Mouse (Mus musculus) midbrain, embryonic 13.5 days (tissue): ENCODE results near the gene Micu2. TPM values are rescaled to one million over a fixed set of nuclear protein-coding genes. Genes with fewer than 3 reads are reported as not detected.

Experiments
- ATAC-seq: fragments of 200-750 bp; cut with Nextera tagmentation; 2 replicates; pipeline ENCODE4 v1.8.0; 2017; ENCODE audit warnings: mild to moderate bottlenecking, moderate TSS enrichment, moderate library complexity
- H3K27ac ChIP-seq: fragments of 300-500 bp; sonication (generic); 2 replicates; pipeline ENCODE4 v1.5.1; 2015; ENCODE audit warnings: inconsistent platforms, mild to moderate bottlenecking, moderate library complexity
- H3K27me3 ChIP-seq: fragments of 300-500 bp; sonication (generic); 2 replicates; pipeline ENCODE4 v1.6.1; 2015; ENCODE audit warnings: mild to moderate bottlenecking, inconsistent platforms
- H3K36me3 ChIP-seq: fragments of 300-500 bp; sonication (generic); 2 replicates; pipeline ENCODE4 v1.6.1; 2015; ENCODE audit warnings: mild to moderate bottlenecking, inconsistent platforms
- H3K4me1 ChIP-seq: fragments of 300-500 bp; sonication (generic); replicated peaks from 2 replicates; pipeline ENCODE4 v1.6.1; 2015; ENCODE audit warnings: inconsistent platforms
- H3K4me2 ChIP-seq: fragments of 300-500 bp; sonication (generic); replicated peaks from 2 replicates; pipeline ENCODE4 v1.6.1; 2015; ENCODE audit warnings: moderate library complexity, mild to moderate bottlenecking, inconsistent platforms
- H3K4me3 ChIP-seq: fragments of 300-500 bp; sonication (generic); replicated peaks from 2 replicates; pipeline ENCODE4 v1.5.1; 2015; ENCODE audit warnings: mild to moderate bottlenecking, inconsistent platforms
- H3K9ac ChIP-seq: fragments of 300-500 bp; sonication (generic); replicated peaks from 2 replicates; pipeline ENCODE4 v1.6.1; 2015; ENCODE audit warnings: mild to moderate bottlenecking, inconsistent platforms
- H3K9me3 ChIP-seq: fragments of 300-500 bp; sonication (generic); 2 replicates; pipeline ENCODE4 v1.6.1; 2016; ENCODE audit warnings: mild to moderate bottlenecking, inconsistent platforms
- WGBS: fragments of 180-500 bp; shearing (Covaris S2); methylation state at CpG from one replicate; pipeline ENCODE4 v1.1.7; 2015; 5-methylcytosine and 5-hydroxymethylcytosine counted together
- polyA plus RNA-seq: library from polyadenylated mRNA; unstranded; fragments of >200 nt; fragmentation: Nextera tagmentation; extraction: Ambion mirVana; gene quantifications from 2 replicates; pipeline ENCODE4 v1.2.1, GENCODE M21; 2015

The Micu2 gene
- polyA plus RNA-seq, 1 experiment from 2014 or later = 67.0 TPM

GRCm38 (mm10) chr14:57985780-57986179 lies 13.3 kb downstream of the Micu2 start:
- no peak for ATAC-seq
- Histone ChIP-seq H3K9ac (no peak overlapping the region), H3K4me1 (peaks cover 12% of the 10 kb centered on the region), H3K4me2 (no peak overlapping the region), H3K27me3 (no peaks in the 10 kb centered on the region), H3K27ac (no peak overlapping the region), H3K9me3 (peaks cover 12% of the 10 kb centered on the region; the same call in 1 of the 2 replicates), H3K36me3 (peaks cover 37% of the 10 kb centered on the region), H3K4me3 (no peak overlapping the region)
- WGBS = 78% methylated on average over 2 of the region's 2 CpGs

GRCm38 (mm10) chr14:57982450-57982849 lies 16.6 kb downstream of the Micu2 start:
- Histone ChIP-seq H3K27me3 (no peaks in the 10 kb centered on the region), H3K36me3 (peaks cover 8% of the 10 kb centered on the region), H3K27ac (no peak overlapping the region), H3K9me3 (no peaks in the 10 kb centered on the region), H3K4me1 (peaks cover 15% of the 10 kb centered on the region), H3K9ac (no peak overlapping the region), H3K4me2 (peak overlapping the region; percentile 43), H3K4me3 (no peak overlapping the region)
- ATAC-seq = no peak
- 11% methylated on average over 7 of the region's 7 CpGs for WGBS

- peaks cover 2% of the 10 kb centered on the region; the same call in 1 of the 2 replicates for H3K36me3 ChIP-seq
- no peak overlapping the region for H3K4me3 ChIP-seq
- H3K27me3 ChIP-seq = no peaks in the 10 kb centered on the region
- H3K27ac ChIP-seq = no peak overlapping the region
- H3K9me3 ChIP-seq = no peaks in the 10 kb centered on the region
- H3K9ac ChIP-seq = peak overlapping the region; percentile 46; the same call in 1 of the 2 replicates
- peak; percentile 92 for ATAC-seq
- 25% methylated on average over 14 of the region's 14 CpGs for WGBS
- peaks cover 15% of the 10 kb centered on the region for H3K4me1 ChIP-seq
- peak overlapping the region; percentile 43 for H3K4me2 ChIP-seq
Measured at GRCm38 (mm10) chr14:57981720-57982418, 17.2 kb downstream of the Micu2 start.

- Histone ChIP-seq H3K9ac (no peak overlapping the region), H3K27me3 (no peaks in the 10 kb centered on the region), H3K4me2 (no peak overlapping the region), H3K4me1 (peaks cover 15% of the 10 kb centered on the region), H3K4me3 (no peak overlapping the region), H3K27ac (no peak overlapping the region), H3K9me3 (no peaks in the 10 kb centered on the region), H3K36me3 (no peaks in the 10 kb centered on the region)
- 82% methylated on average over 8 of the region's 8 CpGs for whole genome bisulfite sequencing
- no peak for ATAC-seq
Measured at GRCm38 (mm10) chr14:57980776-57981175, 18.3 kb downstream of the Micu2 start.

- H3K27ac ChIP-seq = no peak overlapping the region
- no peaks in the 10 kb centered on the region for H3K36me3 ChIP-seq
- ATAC-seq = no peak
- H3K9me3 ChIP-seq = no peaks in the 10 kb centered on the region
- H3K4me1 ChIP-seq = peaks cover 15% of the 10 kb centered on the region
- WGBS = 64% methylated on average over 3 of the region's 3 CpGs
- H3K4me2 ChIP-seq = no peak overlapping the region
- no peaks in the 10 kb centered on the region for H3K27me3 ChIP-seq
- no peak overlapping the region for H3K9ac ChIP-seq
- no peak overlapping the region for H3K4me3 ChIP-seq
Measured at GRCm38 (mm10) chr14:57980179-57980578, 18.9 kb downstream of the Micu2 start.

GRCm38 (mm10) chr14:57978144-57978543 lies 20.9 kb downstream of the Micu2 start:
- Histone ChIP-seq H3K4me3 (no peak overlapping the region), H3K9me3 (no peaks in the 10 kb centered on the region), H3K9ac (no peak overlapping the region), H3K36me3 (no peaks in the 10 kb centered on the region), H3K27me3 (no peaks in the 10 kb centered on the region), H3K4me2 (no peak overlapping the region), H3K4me1 (peaks cover 15% of the 10 kb centered on the region), H3K27ac (no peak overlapping the region)
- 48% methylated on average over 5 of the region's 5 CpGs for WGBS
- ATAC-seq = no peak

GRCm38 (mm10) chr14:57975656-57976055 lies 23.4 kb downstream of the Micu2 start:
- no peaks in the 10 kb centered on the region for H3K36me3 ChIP-seq
- H3K4me3 ChIP-seq = no peak overlapping the region
- H3K9ac ChIP-seq = no peak overlapping the region
- H3K4me1 ChIP-seq = 0 out of 2 replicates have a peak, but pooled peaks cover 3% of the 10 kb centered on the region
- no peaks in the 10 kb centered on the region for H3K27me3 ChIP-seq
- no peak for ATAC-seq
- H3K27ac ChIP-seq = no peak overlapping the region
- WGBS = 83% methylated on average over 6 of the region's 6 CpGs
- H3K4me2 ChIP-seq = no peak overlapping the region
- no peaks in the 10 kb centered on the region for H3K9me3 ChIP-seq

- H3K27ac ChIP-seq = no peak overlapping the region
- no peak for ATAC-seq
- no peaks in the 10 kb centered on the region for H3K9me3 ChIP-seq
- H3K27me3 ChIP-seq = no peaks in the 10 kb centered on the region
- 80% methylated on average over 12 of the region's 12 CpGs for WGBS
- H3K4me2 ChIP-seq = no peak overlapping the region
- H3K4me3 ChIP-seq = no peak overlapping the region
- H3K9ac ChIP-seq = no peak overlapping the region
- peaks cover 12% of the 10 kb centered on the region; the same call in 1 of the 2 replicates for H3K36me3 ChIP-seq
- H3K4me1 ChIP-seq = no peaks in the 10 kb centered on the region
Measured at GRCm38 (mm10) chr14:57971986-57972525, 27.0 kb downstream of the Micu2 start.

GRCm38 (mm10) chr14:57968873-57969272 lies 30.2 kb downstream of the Micu2 start:
- no peak overlapping the region for H3K4me2 ChIP-seq
- no peaks in the 10 kb centered on the region for H3K9me3 ChIP-seq
- H3K9ac ChIP-seq = no peak overlapping the region
- H3K27ac ChIP-seq = no peak overlapping the region
- no peak overlapping the region for H3K4me3 ChIP-seq
- peaks cover 12% of the 10 kb centered on the region; the same call in 1 of the 2 replicates for H3K36me3 ChIP-seq
- H3K27me3 ChIP-seq = no peaks in the 10 kb centered on the region
- ATAC-seq = no peak
- 92% methylated on average over 6 of the region's 6 CpGs for WGBS
- no peaks in the 10 kb centered on the region for H3K4me1 ChIP-seq

- no peaks in the 10 kb centered on the region for H3K9me3 ChIP-seq
- H3K9ac ChIP-seq = no peak overlapping the region
- H3K4me2 ChIP-seq = no peak overlapping the region
- H3K4me1 ChIP-seq = no peaks in the 10 kb centered on the region
- no peaks in the 10 kb centered on the region for H3K27me3 ChIP-seq
- no peak overlapping the region for H3K27ac ChIP-seq
- H3K4me3 ChIP-seq = no peak overlapping the region
- 87% methylated on average over 4 of the region's 4 CpGs for WGBS
- no peak for ATAC-seq
- peaks cover 12% of the 10 kb centered on the region; the same call in 1 of the 2 replicates for H3K36me3 ChIP-seq
Measured at GRCm38 (mm10) chr14:57967080-57967797, 31.8 kb downstream of the Micu2 start.

GRCm38 (mm10) chr14:57961861-57962260 lies 37.2 kb downstream of the Micu2 start:
- WGBS = 77% methylated on average over 4 of the region's 4 CpGs
- no peak for ATAC-seq

GRCm38 (mm10) chr14:57951089-57951488 lies 48.0 kb downstream of the Micu2 start:
- no peaks in the 10 kb centered on the region for H3K27me3 ChIP-seq
- 23% methylated on average over 2 of the region's 2 CpGs for WGBS
- H3K9me3 ChIP-seq = no peaks in the 10 kb centered on the region
- H3K36me3 ChIP-seq = peaks cover 19% of the 10 kb centered on the region
- no peak for ATAC-seq
- H3K4me2 ChIP-seq = no peak overlapping the region
- no peak overlapping the region for H3K9ac ChIP-seq
- no peaks in the 10 kb centered on the region for H3K4me1 ChIP-seq
- no peak overlapping the region for H3K4me3 ChIP-seq
- H3K27ac ChIP-seq = no peak overlapping the region

More at GRCm38 (mm10) chr14:57961861-57962260, 37.2 kb downstream of the Micu2 start:
- no peak overlapping the region for H3K4me2 ChIP-seq
- no peak overlapping the region for H3K27ac ChIP-seq
- no peaks in the 10 kb centered on the region for H3K4me1 ChIP-seq
- H3K9ac ChIP-seq = no peak overlapping the region
- no peak overlapping the region for H3K4me3 ChIP-seq
- H3K36me3 ChIP-seq = 0 out of 2 replicates have a peak, but pooled peaks cover 3% of the 10 kb centered on the region
- H3K27me3 ChIP-seq = no peaks in the 10 kb centered on the region
- H3K9me3 ChIP-seq = no peaks in the 10 kb centered on the region
